Mouse (Mus musculus) mesoderm, embryonic 11.5 days (tissue): Measurements from ENCODE around the gene Hdac7.

ENCODE experiments used
- DNase-seq: peaks from one replicate; pipeline ENCODE4 v3.0.0-alpha.2; 2012; ENCODE audit warnings: low read depth, low spot score

Gene Hdac7

DNA sequence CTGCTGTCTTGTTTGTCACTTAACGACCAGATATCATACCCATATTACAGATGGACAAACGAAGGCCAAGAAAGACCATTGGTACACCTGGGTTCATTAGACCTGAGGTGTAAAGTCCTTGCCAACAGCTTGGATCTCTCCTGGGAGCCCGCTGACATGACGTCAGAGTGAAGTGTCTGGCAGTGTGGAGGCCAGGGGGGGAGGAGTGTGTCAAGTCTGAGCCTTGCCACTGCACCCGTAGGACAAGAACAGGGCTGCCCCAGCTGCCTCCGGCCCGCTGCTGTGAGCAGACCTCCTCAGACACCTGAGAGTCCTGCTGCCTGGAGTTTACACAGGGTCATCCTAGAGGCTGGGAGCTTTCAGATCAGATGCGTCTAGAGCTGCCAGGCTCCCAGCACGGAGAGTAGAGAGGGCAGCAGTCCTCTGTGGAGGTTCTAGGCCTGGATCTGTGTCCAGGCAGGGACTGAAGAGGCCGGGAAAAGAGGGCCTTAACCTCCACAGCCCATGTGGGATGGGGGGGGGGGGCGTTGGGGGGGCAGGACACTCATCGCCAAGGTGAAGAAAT is 100.3 kb downstream of the Hdac7 start:
- DNase-seq, result no peak

DNA sequence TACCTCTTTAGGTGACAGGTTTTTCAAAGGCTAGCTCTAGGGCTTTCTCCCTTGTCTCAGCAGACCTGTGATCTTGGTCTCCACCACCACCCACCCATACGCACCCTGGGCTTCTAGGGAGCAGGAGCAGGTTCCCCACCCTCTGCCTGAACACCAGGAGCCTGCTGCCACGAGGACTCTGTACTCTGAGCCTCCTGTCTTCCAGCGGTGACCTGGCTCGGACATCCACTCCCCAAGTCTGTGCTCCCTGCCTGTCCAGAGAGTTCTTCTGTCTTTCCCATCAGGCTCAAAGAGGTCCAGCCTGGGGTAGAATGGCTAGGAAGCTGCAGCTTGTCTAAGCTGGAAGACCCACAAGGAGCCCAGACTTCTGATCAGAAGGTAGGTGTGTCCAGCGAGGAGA is 101.1 kb downstream of the Hdac7 start:
- no peak for DNase-seq
